Mouse (Mus musculus) naive thymus-derived CD4-positive, alpha-beta T cell, adult 2 months (primary cell): ENCODE data around the gene Fdxacb1.

ENCODE experiments used
- DNase-seq: peaks from one replicate; pipeline ENCODE4 v3.0.0-alpha.2; 2011; ENCODE audit warnings: low read depth

Gene Fdxacb1

GRCm38 (mm10) chr9:50768107-50769002 is at the start of gene Fdxacb1:
Gene Fdxacb1, plus strand, starts transcription at chr9:50768236.
- peak; percentile 99 for DNase-seq

DNA sequence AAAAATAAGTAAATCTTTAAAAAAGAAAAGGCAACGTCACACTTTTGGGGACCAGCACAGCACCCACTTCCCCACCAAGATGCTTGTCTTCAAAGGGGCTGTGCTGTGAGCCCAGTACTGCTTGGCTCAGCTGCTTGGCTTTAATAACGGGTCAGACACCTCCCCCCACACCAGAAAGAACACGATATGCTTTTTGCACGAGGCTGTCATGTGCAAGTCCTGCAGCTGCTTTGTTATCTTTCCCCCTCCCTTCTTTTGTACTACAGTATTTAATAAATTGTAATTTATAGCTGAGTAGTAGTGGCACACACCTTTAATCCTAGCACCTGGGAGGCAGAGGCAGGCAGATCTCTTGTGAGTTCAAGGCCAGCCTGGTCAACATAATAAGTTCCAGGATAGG is 49.2 kb upstream of the Fdxacb1 start:
- DNase-seq: no peak

DNA sequence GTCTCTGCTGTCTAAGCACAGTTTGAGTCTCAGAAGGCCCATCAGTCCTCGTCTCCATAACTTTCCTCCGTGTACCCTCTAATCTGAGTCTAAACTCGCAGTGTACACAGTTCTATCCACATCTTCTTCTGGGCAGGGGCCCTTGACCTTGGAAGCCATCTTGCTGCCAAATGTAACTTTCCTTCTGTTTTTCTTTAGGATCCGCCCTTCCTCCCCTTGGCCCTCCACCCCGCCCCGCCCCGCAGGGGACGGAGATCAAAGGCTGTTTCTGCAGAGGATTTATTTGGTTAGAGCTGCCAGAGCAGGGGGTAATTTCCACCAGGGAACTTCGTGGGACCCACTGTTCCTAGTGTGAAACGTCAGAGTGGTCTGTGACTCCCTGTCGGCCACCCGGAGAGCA is 47.0 kb upstream of the Fdxacb1 start:
- no peak for DNase-seq

- DNase-seq: no peak
Observed at GRCm38 (mm10) chr9:50722451-50722911, 45.6 kb upstream of the Fdxacb1 start.

DNA sequence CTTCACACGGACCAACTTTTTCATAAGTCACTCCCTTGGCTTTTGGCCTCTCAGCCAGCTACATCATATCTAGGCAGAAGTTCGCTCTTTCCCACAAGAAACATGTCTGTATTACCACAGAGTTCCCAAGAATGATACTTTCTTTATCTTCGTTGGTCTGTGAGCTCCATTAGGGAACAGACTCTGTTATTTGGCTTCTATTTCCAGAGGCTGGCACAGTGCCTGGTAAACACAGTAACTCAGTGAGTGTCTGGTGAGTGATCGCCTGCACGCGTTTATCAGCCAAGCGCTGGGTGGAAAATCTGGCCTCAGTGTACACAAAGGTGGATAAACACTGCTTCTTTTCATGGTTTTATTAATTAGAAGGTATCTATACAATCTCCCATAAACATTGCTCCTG is 44.6 kb upstream of the Fdxacb1 start:
- DNase-seq: no peak

- DNase-seq: no peak
Observed at GRCm38 (mm10) chr9:50724147-50724546, 43.9 kb upstream of the Fdxacb1 start.

- DNase-seq: no peak
Observed at GRCm38 (mm10) chr9:50724661-50725330, 43.2 kb upstream of the Fdxacb1 start.

GRCm38 (mm10) chr9:50725921-50726590 is 42.0 kb upstream of the Fdxacb1 start:
- DNase-seq: no peak

- no peak for DNase-seq
Observed at GRCm38 (mm10) chr9:50727171-50727924, 40.7 kb upstream of the Fdxacb1 start.

GRCm38 (mm10) chr9:50727925-50728651 is 39.9 kb upstream of the Fdxacb1 start:
- peak; percentile 10 for DNase-seq

DNA sequence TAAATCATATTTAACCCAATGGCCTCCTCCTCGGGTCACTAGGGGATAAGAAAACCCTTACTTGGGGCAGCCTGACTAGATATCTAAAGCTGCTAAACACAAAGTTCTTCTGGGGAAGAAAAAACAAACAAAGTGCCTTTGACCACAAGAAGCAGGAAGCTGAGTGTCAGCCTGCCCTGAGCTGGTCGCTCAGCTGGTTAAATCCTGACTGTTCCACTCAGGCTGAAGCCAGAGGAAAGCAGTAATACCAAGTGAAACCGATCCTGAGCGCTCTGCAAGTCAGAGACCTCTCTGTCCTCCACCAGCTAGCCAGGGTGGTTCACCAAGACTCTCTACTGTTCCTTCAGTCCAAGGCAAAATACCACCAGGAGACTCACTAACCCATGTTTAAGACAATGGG is 38.4 kb upstream of the Fdxacb1 start:
- no peak for DNase-seq

- DNase-seq: no peak
Observed at GRCm38 (mm10) chr9:50732560-50732959, 35.5 kb upstream of the Fdxacb1 start.

DNA sequence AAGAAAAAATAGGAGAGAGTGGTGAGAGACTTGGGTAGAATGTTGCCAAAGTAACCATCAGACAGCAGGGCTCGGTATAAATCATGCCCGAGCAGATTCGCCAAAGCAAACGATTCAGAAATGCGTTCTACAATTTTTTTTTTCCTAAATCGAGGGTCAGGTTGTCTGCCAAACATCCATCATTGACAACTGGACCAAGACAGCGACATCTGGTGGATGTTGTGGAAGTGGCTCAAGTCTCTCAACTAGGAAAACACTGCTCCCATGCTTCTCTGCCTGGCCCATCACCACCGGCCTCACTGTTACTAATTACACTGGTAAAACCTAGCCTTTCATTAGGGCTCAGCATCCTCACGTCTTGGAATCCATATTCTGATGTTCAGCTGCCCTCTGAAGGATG is 33.0 kb upstream of the Fdxacb1 start:
- DNase-seq: peak; percentile 38

DNA sequence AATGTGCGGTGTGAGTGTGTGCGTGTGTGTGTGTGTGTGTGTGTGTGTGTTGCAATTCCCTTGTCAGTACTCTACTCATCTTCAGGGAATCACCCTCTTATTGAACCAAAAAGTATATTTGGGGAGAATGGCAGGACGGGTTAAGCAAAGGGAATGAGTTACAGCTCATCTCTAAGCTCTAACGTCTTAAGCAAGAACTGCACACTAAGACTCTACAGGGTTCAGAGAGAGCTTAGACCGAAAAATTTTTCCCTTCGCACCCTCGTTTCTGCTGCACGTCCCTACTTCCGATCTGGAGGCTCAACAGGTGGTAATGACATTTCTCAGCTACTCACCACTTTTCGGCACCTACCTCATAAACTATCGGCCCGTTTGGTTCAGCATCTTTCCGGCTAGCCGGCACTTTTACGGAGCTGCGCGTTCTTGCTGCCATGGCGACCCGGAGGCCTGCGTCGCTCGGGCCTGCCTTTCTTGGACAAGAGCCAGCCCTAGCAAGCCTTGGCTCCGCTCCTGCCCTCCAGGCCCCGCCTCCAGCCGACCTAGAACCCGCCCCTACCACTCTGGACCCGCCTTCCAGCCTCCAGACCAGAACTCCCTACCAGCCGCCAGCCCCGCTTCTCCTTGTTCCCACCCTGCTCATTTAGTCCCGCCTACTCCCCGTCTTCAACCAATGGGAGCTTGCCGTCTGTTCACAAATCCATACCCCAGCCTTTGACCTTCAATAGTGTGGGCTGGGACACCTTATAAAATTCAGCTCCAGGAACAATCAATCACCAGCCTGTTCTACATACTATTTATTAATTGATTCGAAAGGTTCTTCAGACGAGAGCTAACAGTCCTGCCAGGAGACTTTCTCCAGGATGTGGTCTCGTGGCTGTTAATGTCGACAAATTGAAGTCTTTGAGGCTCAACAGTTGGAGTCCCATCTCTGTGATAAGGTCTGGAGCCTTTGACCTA is 28.8 kb upstream of the Fdxacb1 start, which contains the start of gene Dixdc1:
Gene Dixdc1, minus strand, starts transcription at position 604 of the 957 bp plus-strand sequence.
- peak; percentile 85 for DNase-seq

GRCm38 (mm10) chr9:50740867-50741784 is 26.9 kb upstream of the Fdxacb1 start:
- DNase-seq: no peak

DNA sequence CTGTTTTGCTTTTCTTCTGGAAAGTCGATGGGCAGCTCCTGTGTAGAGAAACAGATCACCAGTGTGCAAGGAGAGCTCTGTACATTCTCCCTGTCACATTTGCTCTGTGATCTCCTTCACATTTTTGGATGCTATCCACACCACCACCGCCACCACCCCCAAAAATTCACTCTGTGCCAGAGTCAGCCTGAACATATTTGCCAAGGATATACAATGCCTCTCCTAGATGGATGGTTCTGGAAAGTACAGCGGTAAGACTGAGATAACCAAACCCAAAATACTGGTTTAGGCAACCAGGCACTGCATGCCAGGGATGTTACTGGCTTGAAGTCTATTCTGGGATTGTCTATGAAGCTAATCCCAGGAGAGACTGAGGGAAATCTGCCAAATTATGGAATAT is 25.8 kb upstream of the Fdxacb1 start:
- no peak for DNase-seq

DNA sequence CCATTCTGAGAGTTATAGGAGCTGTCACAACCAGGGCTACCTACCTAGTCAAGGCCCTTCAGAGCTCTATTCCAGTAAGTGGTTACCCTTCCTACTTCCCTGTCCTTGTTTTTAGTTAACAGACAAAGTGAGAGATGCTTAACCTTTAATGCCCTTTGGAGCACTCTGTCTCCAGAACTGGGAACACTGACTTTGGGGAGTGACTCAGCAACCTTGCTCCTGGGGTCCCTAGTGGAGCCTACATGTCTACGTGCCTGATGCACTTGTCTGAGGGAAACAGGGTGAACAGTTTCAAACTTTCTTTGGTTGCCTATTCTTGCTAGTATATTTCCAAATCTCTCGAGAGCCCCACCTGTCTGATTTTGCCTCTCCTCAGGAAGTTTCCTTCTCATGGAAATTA is 25.3 kb upstream of the Fdxacb1 start:
- no peak for DNase-seq

DNA sequence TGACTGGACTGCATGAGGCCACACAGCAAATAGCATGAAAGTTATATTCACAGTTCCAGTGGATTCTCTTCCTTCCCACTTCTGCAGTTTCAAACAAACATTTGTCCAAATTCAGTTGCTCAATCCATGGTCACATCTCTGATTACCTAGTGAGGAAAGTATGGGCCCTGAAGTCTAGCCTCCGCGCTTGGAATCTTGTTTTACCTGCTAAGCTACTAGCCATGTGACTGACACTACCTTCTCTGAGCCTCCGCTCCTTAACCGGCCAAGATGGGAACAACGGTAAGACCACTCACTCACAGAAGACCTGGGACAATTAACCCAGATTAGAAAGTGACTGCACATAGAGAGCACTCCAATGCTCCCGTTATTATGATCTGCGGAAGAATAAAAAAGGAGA is 22.2 kb upstream of the Fdxacb1 start:
- DNase-seq: no peak

GRCm38 (mm10) chr9:50746214-50746677 is 21.8 kb upstream of the Fdxacb1 start, which contains the start of gene 2310030G06Rik:
Gene 2310030G06Rik, minus strand, starts transcription at chr9:50746536.
- DNase-seq: no peak
